ENCODE assay signal across 14 mouse cellular contexts in genomic region chr7:64510526-64511210, GRCm38 (mm10). TPM values are rescaled to one million over a fixed set of nuclear protein-coding genes. Genes with fewer than 3 reads are reported as not detected.
DNase-seq lines count a peak whose midpoint lies in the region; ATAC-seq lines count a peak whose summit lies in the region.
"Had no signal": no experiment of that assay in that cellular context is flagged by ENCODE, and none has a peak within 500 bp of the region (broad histone marks: within the 10 kb centered on the region; RNA-seq: fewer than 3 reads in every experiment).

No protein-coding gene starts in this region.

- intact Hi-C loops in heart, postnatal 25 days (cut with DNase I), result no loop called here
- intact Hi-C loops in heart, postnatal 10 days (cut with DNase I), result no loop called here

- peak overlapping the region; percentile 56; the same call in 1 of the 2 replicates for H3K27ac ChIP-seq in neural tube, embryonic 11.5 days (ENCODE audit: low read depth, low read length)
- H3K27ac ChIP-seq in neural tube, embryonic 13.5 days (replicated peaks), result peak overlapping the region; percentile 69
- H3K27ac ChIP-seq in kidney, embryonic 15.5 days, result no peak overlapping the region
- H3K27ac ChIP-seq: embryonic facial prominence, embryonic 13.5 days; limb, embryonic 13.5 days had no signal

- no peaks in the 10 kb centered on the region for H3K9me3 ChIP-seq in neural tube, embryonic 11.5 days (ENCODE audit: control insufficient read depth, low read length)
- no peaks in the 10 kb centered on the region for H3K9me3 ChIP-seq in neural tube, embryonic 13.5 days
- H3K9me3 ChIP-seq in kidney, embryonic 15.5 days (replicated peaks), result no peaks in the 10 kb centered on the region
- H3K9me3 ChIP-seq: embryonic facial prominence, embryonic 13.5 days; limb, embryonic 13.5 days had no signal

- peak; percentile 85 for DNase-seq in heart, adult 11 months
- DNase-seq in heart, postnatal 25 days (ENCODE audit: low spot score), result no peak
- DNase-seq in neural tube, embryonic 11.5 days (ENCODE audit: low spot score), result no peak
- DNase-seq in neural tube, embryonic 10.5 days (ENCODE audit: extremely low spot score, low spot score), result no peak
- peak; percentile 88 to 89 for DNase-seq in cerebellum, postnatal 36 days
- DNase-seq in heart, postnatal 10 days, result no peak
- DNase-seq: kidney, postnatal 14 days had no signal

- no peak overlapping the region for H3K9ac ChIP-seq in neural tube, embryonic 11.5 days (ENCODE audit: low read length)
- H3K9ac ChIP-seq in neural tube, embryonic 13.5 days, result 0 out of 2 replicates have a peak overlapping the region, but pooled peaks have one; percentile 3
- no peak overlapping the region for H3K9ac ChIP-seq in kidney, embryonic 15.5 days
- H3K9ac ChIP-seq: embryonic facial prominence, embryonic 13.5 days; limb, embryonic 13.5 days had no signal

- no peak overlapping the region for H3K4me2 ChIP-seq in neural tube, embryonic 11.5 days (ENCODE audit: low read depth)
- H3K4me2 ChIP-seq in neural tube, embryonic 13.5 days, result no peak overlapping the region
- no peak overlapping the region for H3K4me2 ChIP-seq in kidney, embryonic 15.5 days
- H3K4me2 ChIP-seq: embryonic facial prominence, embryonic 13.5 days; heart, embryonic 11.5 days; limb, embryonic 13.5 days had no signal

- 85% methylated on average over 8 of the region's 8 CpGs for WGBS in neural tube, embryonic 11.5 days
- WGBS in neural tube, embryonic 13.5 days, result 72% methylated on average over 8 of the region's 8 CpGs
- WGBS in kidney, embryonic 15.5 days, result 78% methylated on average over 8 of the region's 8 CpGs

- H3K4me3 ChIP-seq in neural tube, embryonic 11.5 days (ENCODE audit: low read depth, low read length), result no peak overlapping the region
- H3K4me3 ChIP-seq in neural tube, embryonic 13.5 days, result no peak overlapping the region
- no peak overlapping the region for H3K4me3 ChIP-seq in kidney, embryonic 15.5 days (replicated peaks)
- H3K4me3 ChIP-seq: embryonic facial prominence, embryonic 13.5 days; limb, embryonic 13.5 days had no signal

- no peaks in the 10 kb centered on the region for H3K36me3 ChIP-seq in neural tube, embryonic 11.5 days (ENCODE audit: control insufficient read depth, insufficient read depth, low read length)
- 0 out of 2 replicates have a peak, but pooled peaks cover 6% of the 10 kb centered on the region for H3K36me3 ChIP-seq in neural tube, embryonic 13.5 days
- H3K36me3 ChIP-seq in kidney, embryonic 15.5 days, result no peaks in the 10 kb centered on the region
- H3K36me3 ChIP-seq: embryonic facial prominence, embryonic 13.5 days; G1E; limb, embryonic 13.5 days had no signal

- ATAC-seq in neural tube, embryonic 11.5 days (ENCODE audit: insufficient read depth, low FRiP score, low TSS enrichment), result no peak
- ATAC-seq in neural tube, embryonic 13.5 days (ENCODE audit: low read depth), result 0 out of 2 replicates have a peak, but pooled peaks have one; percentile 20
- no peak for ATAC-seq in kidney, embryonic 15.5 days (replicated peaks; ENCODE audit: low FRiP score)
- ATAC-seq: lung, postnatal 0 days had no signal

- H3K4me1 ChIP-seq in neural tube, embryonic 11.5 days (ENCODE audit: control insufficient read depth, insufficient read depth, low read length), result peaks cover 8% of the 10 kb centered on the region; the same call in 1 of the 2 replicates
- H3K4me1 ChIP-seq in neural tube, embryonic 13.5 days (replicated peaks), result peaks cover 72% of the 10 kb centered on the region
- no peaks in the 10 kb centered on the region for H3K4me1 ChIP-seq in kidney, embryonic 15.5 days
- H3K4me1 ChIP-seq: embryonic facial prominence, embryonic 13.5 days; limb, embryonic 13.5 days had no signal

- no peaks in the 10 kb centered on the region for H3K27me3 ChIP-seq in neural tube, embryonic 11.5 days (ENCODE audit: control insufficient read depth, insufficient read depth, low read length)
- H3K27me3 ChIP-seq in neural tube, embryonic 13.5 days, result no peaks in the 10 kb centered on the region
- no peaks in the 10 kb centered on the region for H3K27me3 ChIP-seq in kidney, embryonic 15.5 days
- H3K27me3 ChIP-seq: embryonic facial prominence, embryonic 13.5 days had no signal

RNA-seq across cellular contexts. Expression of gene Apba2, which starts 9.2 kb away (rescaled TPM):
- under 1 TPM; 0.44 to 0.87 TPM for total RNA-seq in heart, postnatal 25 days (2021)
- polyA plus RNA-seq in neural tube, embryonic 11.5 days (2014; fragmentation: Nextera tagmentation; extraction: Ambion mirVana), result 97.6 and 123 TPM in 2 replicates
- polyA plus RNA-seq in neural tube, embryonic 13.5 days (2015; fragmentation: Nextera tagmentation; extraction: Ambion mirVana), result 132 and 141 TPM in 2 replicates
- 5.4 and 5.8 TPM in 2 replicates for polyA plus RNA-seq in kidney, embryonic 15.5 days (2015; fragmentation: Nextera tagmentation; extraction: Ambion mirVana)
- under 1 TPM; 0.45 to 0.67 TPM for total RNA-seq in heart, postnatal 10 days (2021)
- polyA plus RNA-seq: G1E had no signal

Comparison
In these comparisons a context has a peak if more than half of its experiments do, and no peak if none do; other contexts are left out.
1. DNase-seq: peak in heart, adult 11 months (single experiment) and cerebellum, postnatal 36 days (2 of 2); none in heart, postnatal 25 days (single experiment), neural tube, embryonic 11.5 days (single experiment), neural tube, embryonic 10.5 days (single experiment) and heart, postnatal 10 days (0 of 2).
2. RNA of gene Apba2, which starts 9.2 kb away (polyA plus RNA-seq): 132 to 141 TPM in neural tube, embryonic 13.5 days and 97.6 to 123 TPM in neural tube, embryonic 11.5 days; 5.4 to 5.8 TPM in kidney, embryonic 15.5 days; every median in the first group is over 10 times any median in the second.